Comparison of ENCODE assay signal across 29 mouse cellular contexts in the genomic region with DNA sequence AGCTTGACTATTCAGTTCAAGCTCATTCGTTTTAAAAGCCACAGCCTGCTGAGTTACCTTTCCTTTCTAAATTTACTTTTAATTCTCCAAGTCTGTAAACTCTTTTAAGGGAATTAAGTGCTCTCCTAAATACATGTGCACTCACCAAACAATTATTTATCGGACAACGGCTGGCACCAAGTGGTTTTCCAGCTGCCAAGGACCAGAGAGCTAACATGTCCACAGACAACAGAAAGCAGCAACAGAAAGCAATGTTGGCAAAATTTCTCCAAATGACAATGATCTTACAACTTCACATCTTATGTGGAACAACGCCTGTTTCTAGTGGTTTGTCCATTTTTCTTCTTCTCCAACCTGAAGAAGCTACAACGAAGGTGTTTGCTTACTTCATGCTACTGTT.
"Had no signal": no experiment of that assay in that cellular context is flagged by ENCODE, and none has a peak within 500 bp of the region (broad histone marks: within the 10 kb centered on the region; RNA-seq: fewer than 3 reads in every experiment).

No protein-coding gene starts in this region.

- H3K4me1 ChIP-seq: hindbrain, embryonic 12.5 days; hindbrain, embryonic 13.5 days; hindbrain, embryonic 15.5 days; intestine, embryonic 15.5 days; kidney, embryonic 15.5 days had no signal

- H3K9ac ChIP-seq: heart, embryonic 12.5 days; heart, embryonic 13.5 days; heart, embryonic 15.5 days; hindbrain, embryonic 12.5 days; hindbrain, embryonic 13.5 days; hindbrain, embryonic 14.5 days; hindbrain, embryonic 15.5 days; intestine, embryonic 15.5 days; kidney, embryonic 15.5 days had no signal

- H3K4me3 ChIP-seq: heart, embryonic 12.5 days; heart, embryonic 13.5 days; heart, embryonic 15.5 days; hindbrain, embryonic 10.5 days; hindbrain, embryonic 12.5 days; hindbrain, embryonic 13.5 days; hindbrain, embryonic 15.5 days; intestine, embryonic 15.5 days; kidney, embryonic 15.5 days; layer of hippocampus, adult 2 months; left cerebral cortex, adult 2 months had no signal

- H3K9me3 ChIP-seq: heart, embryonic 12.5 days; heart, embryonic 15.5 days; hindbrain, embryonic 12.5 days; hindbrain, embryonic 13.5 days; hindbrain, embryonic 15.5 days; intestine, embryonic 15.5 days; kidney, embryonic 15.5 days had no signal

- H3K27ac ChIP-seq: heart, embryonic 13.5 days; heart, embryonic 15.5 days; hindbrain, embryonic 10.5 days; hindbrain, embryonic 12.5 days; hindbrain, embryonic 13.5 days; hindbrain, embryonic 14.5 days; hindbrain, embryonic 15.5 days; hindbrain, postnatal 0 days; intestine, embryonic 15.5 days; kidney, embryonic 15.5 days; kidney, postnatal 0 days; layer of hippocampus, adult 2 months; left cerebral cortex, adult 2 months had no signal

- H3K36me3 ChIP-seq: heart, embryonic 12.5 days; heart, embryonic 13.5 days; heart, embryonic 15.5 days; hindbrain, embryonic 10.5 days; hindbrain, embryonic 12.5 days; hindbrain, embryonic 13.5 days; hindbrain, embryonic 15.5 days; intestine, embryonic 15.5 days; kidney, embryonic 15.5 days had no signal

- H3K27me3 ChIP-seq: heart, embryonic 12.5 days; heart, embryonic 13.5 days; heart, embryonic 15.5 days; hindbrain, embryonic 12.5 days; hindbrain, embryonic 13.5 days; hindbrain, embryonic 15.5 days; intestine, embryonic 15.5 days; kidney, embryonic 15.5 days had no signal

- DNase-seq: heart, postnatal 14 days; heart, postnatal 36 days; heart, postnatal 4 days; kidney, adult 11 months; kidney, adult 18-20 months; kidney, adult 2 months; kidney, adult 8-10 months; kidney, adult 9 months; kidney, postnatal 10 days; kidney, postnatal 14 days; kidney, postnatal 25 days; kidney, postnatal 36 days; kidney, postnatal 4 days; layer of hippocampus, adult 9-11 months; layer of hippocampus, postnatal 36 days had no signal
